In the genomic region with DNA sequence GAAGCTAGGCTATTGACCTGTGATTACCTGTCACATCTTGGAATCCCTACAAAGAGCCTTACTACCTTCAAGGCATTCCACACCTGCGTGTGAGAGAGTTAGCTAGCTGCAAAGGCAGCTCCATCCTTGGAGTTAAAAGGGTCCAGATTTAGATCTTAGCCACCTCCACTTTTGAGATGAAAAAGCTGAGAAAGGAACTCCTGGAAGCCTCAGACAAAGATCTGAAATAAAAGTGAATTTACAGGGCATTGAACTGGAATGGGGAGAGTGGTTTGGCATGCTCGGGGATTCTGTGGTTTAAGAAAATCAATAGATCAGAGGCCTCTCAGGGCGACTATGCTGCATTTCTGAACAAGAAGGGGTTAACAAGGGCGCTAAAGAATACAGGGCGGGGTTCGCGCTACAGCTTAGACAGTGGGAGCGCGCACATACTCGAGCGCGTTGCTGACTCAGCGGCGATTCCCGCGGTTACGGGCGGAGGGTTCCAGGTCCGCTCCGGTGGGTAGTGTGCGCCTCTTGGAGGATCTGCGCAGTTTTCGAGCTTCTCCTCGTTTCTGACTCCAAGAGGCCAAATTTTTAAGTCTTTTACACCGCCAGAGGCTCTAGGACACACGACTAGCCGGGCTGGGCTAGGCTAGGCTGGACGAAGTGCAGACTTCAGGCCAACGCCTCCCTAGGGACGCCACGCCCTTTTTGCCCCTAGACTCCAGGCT, we compare ENCODE assay signal across 1 mouse cellular context.
TF ChIP-seq lines count a peak whose summit lies in the region.

No protein-coding gene starts in this region.

TF ChIP-seq in CH12.LX, 34 proteins besides CTCF, POLR2A, EP300 and RAD21:
- peak; percentile 46; the same call in 1 of the 2 replicates for TF ChIP-seq JUND (conservative IDR thresholded peaks at IDR 0.05; ENCODE audit: low read depth, low read length)
- peak; percentile 4 for TF ChIP-seq SMC3 (IDR thresholded peaks at IDR 0.05; ENCODE audit: low read depth, low read length)
- TF ChIP-seq POLR2AphosphoS2 (IDR thresholded peaks at IDR 0.05; ENCODE audit: low read depth, low read length), result no peak
- TF ChIP-seq NRF1 (IDR thresholded peaks at IDR 0.05; ENCODE audit: low read depth, low read length), result peak; percentile 61
- peak; percentile 57; the same call in 1 of the 2 replicates for TF ChIP-seq CHD1 (IDR thresholded peaks at IDR 0.05; ENCODE audit: low read depth, low read length)
- TF ChIP-seq IRF4 (IDR thresholded peaks at IDR 0.05; ENCODE audit: low read depth, low read length), result peak; percentile 81
- TF ChIP-seq ZMIZ1 (IDR thresholded peaks at IDR 0.05; ENCODE audit: low read depth, low read length), result 0 out of 2 replicates have a peak, but pooled peaks have one; percentile 36
- TF ChIP-seq HCFC1 (IDR thresholded peaks at IDR 0.05; ENCODE audit: low read depth, low read length), result peak; percentile 56
- TF ChIP-seq USF2 (conservative IDR thresholded peaks at IDR 0.05; ENCODE audit: low read depth, low read length), result 0 out of 2 replicates have a peak, but pooled peaks have one; percentile 2
- peak; percentile 83 for TF ChIP-seq MEF2A (IDR thresholded peaks at IDR 0.05; ENCODE audit: borderline replicate concordance, low read depth, low read length)
- 0 out of 2 replicates have a peak, but pooled peaks have one; percentile 56 for TF ChIP-seq KAT2A (IDR thresholded peaks at IDR 0.05; ENCODE audit: insufficient replicate concordance, low read length)
- TF ChIP-seq MAX (IDR thresholded peaks at IDR 0.05; ENCODE audit: low read length), result peak; percentile 82
- peak; percentile 85 for TF ChIP-seq MXI1 (IDR thresholded peaks at IDR 0.05; ENCODE audit: low read depth, low read length)
- TF ChIP-seq TCF12 (IDR thresholded peaks at IDR 0.05; ENCODE audit: low read depth, low read length), result peak; percentile 69
- peak; percentile 85; the same call in 1 of the 2 replicates for TF ChIP-seq E2F4 (IDR thresholded peaks at IDR 0.05; ENCODE audit: insufficient replicate concordance, low read depth, low read length)
- no peak for TF ChIP-seq ZNF384 (IDR thresholded peaks at IDR 0.05; ENCODE audit: low read depth, low read length)
- 0 out of 2 replicates have a peak, but pooled peaks have one; percentile 17 for TF ChIP-seq TBP (conservative IDR thresholded peaks at IDR 0.05; ENCODE audit: low read depth, low read length)
- 0 out of 2 replicates have a peak, but pooled peaks have one; percentile 42 for TF ChIP-seq ELF1 (IDR thresholded peaks at IDR 0.05; ENCODE audit: low read depth, low read length)
- TF ChIP-seq SIN3A (IDR thresholded peaks at IDR 0.05; ENCODE audit: low read length), result peak; percentile 92
- peak; percentile 42; the same call in 1 of the 2 replicates for TF ChIP-seq UBTF (IDR thresholded peaks at IDR 0.05; ENCODE audit: low read depth, low read length)
- no peak; the same call in 1 of the 2 replicates for TF ChIP-seq MYC (IDR thresholded peaks at IDR 0.05; ENCODE audit: low read depth, low read length)
- TF ChIP-seq MAFK (IDR thresholded peaks at IDR 0.05; ENCODE audit: insufficient replicate concordance, low read length), result peak; percentile 99
- no peak for TF ChIP-seq ZKSCAN1 (IDR thresholded peaks at IDR 0.05; ENCODE audit: borderline replicate concordance, low read depth, low read length)
- TF ChIP-seq NELFE (IDR thresholded peaks at IDR 0.05; ENCODE audit: low read depth, low read length), result peak; percentile 64
- TF ChIP-seq BHLHE40 (IDR thresholded peaks at IDR 0.05; ENCODE audit: low read depth, low read length), result no peak
- peak; percentile 71; the same call in 1 of the 2 replicates for TF ChIP-seq ETS1 (conservative IDR thresholded peaks at IDR 0.05; ENCODE audit: low read depth, low read length)
